Mouse (Mus musculus): ENCODE measurements around the gene Ifitm7. TPM values are rescaled to one million over a fixed set of nuclear protein-coding genes. Genes with fewer than 3 reads are reported as not detected.

Gene Ifitm7
- total and polyA plus RNA-seq, 2 experiments from 2014 or later, result 0.60 to 0.91 TPM

DNA sequence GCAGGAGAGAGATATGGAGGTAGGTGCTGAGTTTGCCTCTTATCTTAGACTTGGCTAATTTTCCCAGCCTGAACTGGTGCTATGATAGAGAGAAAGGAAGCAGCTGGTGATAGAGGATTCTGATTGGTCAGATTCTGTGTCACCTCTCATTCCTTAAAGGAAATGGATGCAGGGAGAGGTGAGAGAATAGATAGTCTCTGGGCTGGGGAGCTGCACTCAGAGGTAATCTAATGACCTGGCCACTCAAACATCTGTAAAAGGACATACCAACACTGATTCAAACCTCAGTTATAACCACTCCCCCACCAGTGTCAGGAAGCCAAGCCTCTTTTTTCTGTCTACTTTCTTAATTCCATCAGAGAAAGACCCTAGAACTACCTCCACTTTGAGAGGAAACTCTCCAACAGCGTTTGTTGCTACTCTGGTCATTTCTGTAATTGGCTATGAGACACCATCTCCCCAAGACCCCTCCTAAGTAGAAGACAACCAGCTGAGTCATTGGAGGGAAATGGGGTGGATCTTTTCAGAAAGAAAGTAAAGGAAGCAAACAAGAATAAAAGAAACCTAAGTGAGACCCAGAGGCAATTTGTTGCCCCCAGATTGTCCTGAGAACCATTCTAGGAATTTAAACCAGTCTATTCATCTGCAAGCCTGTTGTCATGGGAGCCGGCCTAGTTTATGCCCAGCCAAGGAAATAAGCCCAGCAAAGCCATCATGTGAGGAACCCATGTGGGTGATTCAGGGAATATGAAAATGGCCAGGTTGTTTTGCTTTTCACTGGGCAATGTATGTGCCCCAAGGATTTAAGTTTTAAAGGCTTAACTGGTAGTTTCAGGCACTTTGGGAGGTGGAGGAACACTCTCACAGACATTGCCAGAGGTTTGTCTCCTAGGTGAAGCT, 38.7 kb upstream of the Ifitm7 start:
- Histone ChIP-seq H3K9ac (replicated peaks; ENCODE audit: low read length, poor library complexity, severe bottlenecking) (no peak overlapping the region), H3K27ac (ENCODE audit: low read depth, low read length) (no peak overlapping the region), H3K4me2 (ENCODE audit: low read depth, low read length, poor library complexity, severe bottlenecking) (no peak overlapping the region), H3K9me3 (ENCODE audit: low read length) (no peaks in the 10 kb centered on the region), H3K27me3 (ENCODE audit: insufficient read depth, low read length) (no peaks in the 10 kb centered on the region), H3K36me3 (ENCODE audit: insufficient read depth, low read length) (no peaks in the 10 kb centered on the region; the same call in 1 of the 2 replicates), H3K4me3 (ENCODE audit: low read depth, low read length) (no peak overlapping the region), H3K4me1 (ENCODE audit: insufficient read depth, low read length) (no peaks in the 10 kb centered on the region)
- no peak for TF ChIP-seq CTCF (IDR thresholded peaks at IDR 0.05)
- ATAC-seq (ENCODE audit: low FRiP score) (no peak), DNase-seq (ENCODE audit: low spot score) (no peak)
- WGBS, result 57% methylated on average over 2 of the region's 2 CpGs

DNA sequence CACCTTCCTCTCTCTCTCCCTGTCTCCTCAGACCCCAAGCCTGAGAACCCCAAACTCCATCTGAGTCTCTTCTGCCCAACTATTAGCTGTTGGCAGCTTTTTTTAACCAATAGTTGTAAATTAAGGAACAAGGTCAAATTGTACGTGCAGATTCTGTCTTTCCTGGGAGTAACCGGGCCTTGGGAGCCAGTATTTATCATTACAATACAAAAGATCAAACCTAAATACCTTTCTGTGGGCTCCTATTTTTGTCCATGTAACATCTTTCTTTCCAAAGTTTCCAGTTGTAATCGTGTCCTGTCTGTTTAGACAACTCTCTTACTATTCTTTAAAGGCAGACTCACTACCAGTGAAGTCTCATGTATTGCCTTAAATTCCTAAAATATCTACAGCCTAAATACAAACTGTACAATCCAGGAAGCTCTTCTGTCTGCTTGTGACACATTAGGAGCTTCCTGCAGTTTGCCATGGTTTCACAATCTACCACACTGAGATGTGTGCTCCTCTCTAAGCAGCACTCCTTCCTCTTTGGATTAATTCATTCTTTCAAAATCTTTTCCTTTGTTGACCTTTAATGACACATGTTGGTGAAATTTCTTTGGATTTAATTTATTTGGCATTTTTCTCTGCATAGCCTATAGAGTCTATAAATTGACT, 34.6 kb upstream of the Ifitm7 start:
- Histone ChIP-seq H3K36me3 (ENCODE audit: insufficient read depth, low read length) (no peaks in the 10 kb centered on the region), H3K4me2 (ENCODE audit: low read depth, low read length, poor library complexity, severe bottlenecking) (no peak overlapping the region), H3K27ac (ENCODE audit: low read depth, low read length) (no peak overlapping the region), H3K4me1 (ENCODE audit: insufficient read depth, low read length) (no peaks in the 10 kb centered on the region), H3K9me3 (ENCODE audit: low read length) (no peaks in the 10 kb centered on the region), H3K27me3 (ENCODE audit: insufficient read depth, low read length) (no peaks in the 10 kb centered on the region), H3K9ac (replicated peaks; ENCODE audit: low read length, poor library complexity, severe bottlenecking) (no peak overlapping the region), H3K4me3 (ENCODE audit: low read depth, low read length) (no peak overlapping the region)
- no peak for TF ChIP-seq CTCF (IDR thresholded peaks at IDR 0.05)
- WGBS, result 82% methylated on average over 3 of the region's 3 CpGs
- ATAC-seq (ENCODE audit: low FRiP score) (no peak), DNase-seq (ENCODE audit: low spot score) (no peak)

DNA sequence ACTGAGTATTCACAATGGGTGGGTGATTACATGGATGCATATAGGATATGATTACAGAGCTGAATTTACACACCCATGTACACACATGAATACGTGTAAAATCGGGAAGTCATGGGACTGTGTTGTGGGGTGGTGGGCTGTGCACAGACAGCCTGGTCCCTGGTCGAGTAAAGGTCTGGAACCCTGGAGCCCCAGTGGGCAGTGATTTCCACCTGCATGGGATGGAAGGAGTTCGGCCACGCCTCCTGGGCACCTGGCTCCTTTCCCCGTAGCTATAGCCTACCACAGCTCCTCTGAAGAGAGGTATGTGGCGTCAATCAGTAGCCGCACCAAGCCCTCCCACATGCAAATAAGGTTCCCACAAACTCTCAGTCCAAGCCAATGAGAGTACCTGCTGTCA, 30.6 kb upstream of the Ifitm7 start:
- DNase-seq (ENCODE audit: low spot score) (no peak), ATAC-seq (ENCODE audit: low FRiP score) (no peak)
- Histone ChIP-seq H3K27me3 (ENCODE audit: insufficient read depth, low read length) (no peaks in the 10 kb centered on the region), H3K9me3 (ENCODE audit: low read length) (no peaks in the 10 kb centered on the region), H3K4me2 (ENCODE audit: low read depth, low read length, poor library complexity, severe bottlenecking) (no peak overlapping the region), H3K9ac (replicated peaks; ENCODE audit: low read length, poor library complexity, severe bottlenecking) (no peak overlapping the region), H3K4me3 (ENCODE audit: low read depth, low read length) (no peak overlapping the region), H3K4me1 (ENCODE audit: insufficient read depth, low read length) (no peaks in the 10 kb centered on the region), H3K27ac (ENCODE audit: low read depth, low read length) (no peak overlapping the region), H3K36me3 (ENCODE audit: insufficient read depth, low read length) (no peaks in the 10 kb centered on the region)
- TF ChIP-seq CTCF (IDR thresholded peaks at IDR 0.05), result no peak
- 93% methylated on average over 8 of the region's 8 CpGs for WGBS

DNA sequence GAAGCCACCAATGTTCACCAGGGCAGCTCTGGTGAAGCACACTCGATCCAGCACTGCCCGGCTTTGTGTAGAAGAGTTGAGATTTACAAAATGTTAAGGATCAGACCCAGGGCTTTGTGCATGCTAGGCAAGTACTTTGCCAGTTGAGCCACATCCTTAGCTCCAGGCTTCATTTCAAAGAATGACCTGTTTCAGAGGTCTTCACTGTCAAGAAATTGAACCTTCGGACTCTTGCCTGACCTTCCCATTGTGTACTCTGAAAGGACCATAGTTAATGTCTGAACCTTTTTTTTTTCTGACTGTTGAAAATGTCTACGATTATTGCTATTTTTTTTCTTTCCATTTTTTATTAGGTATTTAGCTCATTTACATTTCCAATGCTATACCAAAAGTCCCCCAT, 23.3 kb upstream of the Ifitm7 start:
- no peak for DNase-seq (ENCODE audit: low spot score)
- Histone ChIP-seq H3K4me1 (ENCODE audit: insufficient read depth, low read length) (no peaks in the 10 kb centered on the region), H3K9me3 (ENCODE audit: low read length) (no peaks in the 10 kb centered on the region), H3K4me2 (ENCODE audit: low read depth, low read length, poor library complexity, severe bottlenecking) (no peak overlapping the region), H3K27ac (ENCODE audit: low read depth, low read length) (no peak overlapping the region), H3K27me3 (ENCODE audit: insufficient read depth, low read length) (no peaks in the 10 kb centered on the region), H3K36me3 (ENCODE audit: insufficient read depth, low read length) (peaks cover 6% of the 10 kb centered on the region), H3K9ac (replicated peaks; ENCODE audit: low read length, poor library complexity, severe bottlenecking) (no peak overlapping the region), H3K4me3 (ENCODE audit: low read depth, low read length) (no peak overlapping the region)
- no peak for ATAC-seq (ENCODE audit: low FRiP score)
- 90% methylated on average over 4 of the region's 4 CpGs for WGBS
- TF ChIP-seq CTCF (IDR thresholded peaks at IDR 0.05), result no peak

DNA sequence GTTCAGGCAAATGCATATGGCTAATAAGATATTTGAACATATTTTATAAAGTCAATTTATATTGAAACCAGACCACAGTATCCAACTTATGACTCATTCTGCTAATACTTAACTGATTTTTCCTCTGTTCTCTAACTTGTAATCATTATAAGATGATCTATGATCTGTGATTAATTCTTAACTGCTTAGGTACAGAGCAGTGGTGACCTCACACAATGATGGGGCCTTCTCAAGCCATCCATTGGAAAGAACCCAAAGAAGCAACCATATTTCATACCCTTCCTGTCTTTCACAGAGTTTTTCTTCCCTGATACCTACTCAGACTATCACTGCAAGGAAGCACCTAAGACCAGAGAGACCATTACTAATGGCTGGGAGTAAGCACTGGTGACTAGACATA, 22.0 kb upstream of the Ifitm7 start:
- no peak overlapping the region for H3K27ac ChIP-seq (ENCODE audit: low read depth, low read length)
- H3K9me3 ChIP-seq (ENCODE audit: low read length), result no peaks in the 10 kb centered on the region
- no peak overlapping the region for H3K9ac ChIP-seq (replicated peaks; ENCODE audit: low read length, poor library complexity, severe bottlenecking)
- no peak overlapping the region for H3K4me3 ChIP-seq (ENCODE audit: low read depth, low read length)
- H3K4me2 ChIP-seq (ENCODE audit: low read depth, low read length, poor library complexity, severe bottlenecking), result no peak overlapping the region
- no peak for TF ChIP-seq CTCF (IDR thresholded peaks at IDR 0.05)
- no peaks in the 10 kb centered on the region for H3K27me3 ChIP-seq (ENCODE audit: insufficient read depth, low read length)
- peaks cover 6% of the 10 kb centered on the region for H3K36me3 ChIP-seq (ENCODE audit: insufficient read depth, low read length)
- no peak for ATAC-seq (ENCODE audit: low FRiP score)
- no peaks in the 10 kb centered on the region for H3K4me1 ChIP-seq (ENCODE audit: insufficient read depth, low read length)
- no peak for DNase-seq (ENCODE audit: low spot score)

DNA sequence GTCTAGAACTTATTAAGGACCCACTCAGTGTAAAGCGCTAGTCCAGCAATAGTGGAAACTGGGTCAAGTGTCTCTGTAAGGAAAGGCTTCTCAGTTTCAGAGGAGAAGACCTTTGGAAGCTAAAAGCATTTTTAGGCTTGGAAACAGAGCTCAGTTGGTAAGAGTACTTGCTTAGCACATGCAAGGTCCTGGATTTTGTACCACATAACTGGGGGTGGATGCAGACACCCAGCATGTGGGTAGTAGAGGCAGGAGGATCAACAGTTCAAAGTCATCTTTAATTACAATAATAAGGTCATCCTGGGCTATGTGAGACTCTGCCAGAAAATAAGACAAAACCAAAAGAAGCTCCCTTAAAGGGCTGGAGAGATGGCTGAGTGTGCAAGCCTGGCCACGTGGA, 21.4 kb upstream of the Ifitm7 start:
- Histone ChIP-seq H3K9me3 (ENCODE audit: low read length) (no peaks in the 10 kb centered on the region), H3K36me3 (ENCODE audit: insufficient read depth, low read length) (peaks cover 6% of the 10 kb centered on the region), H3K4me2 (ENCODE audit: low read depth, low read length, poor library complexity, severe bottlenecking) (no peak overlapping the region), H3K27me3 (ENCODE audit: insufficient read depth, low read length) (no peaks in the 10 kb centered on the region), H3K4me3 (ENCODE audit: low read depth, low read length) (no peak overlapping the region), H3K27ac (ENCODE audit: low read depth, low read length) (no peak overlapping the region), H3K4me1 (ENCODE audit: insufficient read depth, low read length) (no peaks in the 10 kb centered on the region), H3K9ac (replicated peaks; ENCODE audit: low read length, poor library complexity, severe bottlenecking) (no peak overlapping the region)
- ATAC-seq (ENCODE audit: low FRiP score), result no peak
- WGBS, result 83% methylated on average over 2 of the region's 2 CpGs
- no peak for TF ChIP-seq CTCF (IDR thresholded peaks at IDR 0.05)
- no peak for DNase-seq (ENCODE audit: low spot score)

Data from midbrain, postnatal 0 days (tissue).